Mouse (Mus musculus) yolk sac, embryonic 10.5 days (tissue): Measurements from ENCODE around the gene Zc3h7b.
A peak's percentile ranks its signal among the peaks of the same experiment; 100 is the strongest.
"Not testable (repeated sequence)": the region's sequence is repeated elsewhere in the genome, so short reads cannot be mapped to it uniquely, and the experiment has no call there.

Experiments
- DNase-seq: peaks from one replicate; pipeline ENCODE4 v3.0.0-alpha.2; 2017; ENCODE audit warnings: low spot score

Gene Zc3h7b

GRCm38 (mm10) chr15:81744992-81745600 is at the start of gene Zc3h7b, which contains the start of gene Rangap1:
Zc3h7b (plus strand) TSS chr15:81745057.
Rangap1 (minus strand) TSS chr15:81745530.
- DNase-seq, result peak; percentile 82

GRCm38 (mm10) chr15:81697175-81697574 is 47.7 kb upstream of the Zc3h7b start, which contains the start of gene Chadl:
Chadl (minus strand) TSS chr15:81697287.
- no peak for DNase-seq

DNA sequence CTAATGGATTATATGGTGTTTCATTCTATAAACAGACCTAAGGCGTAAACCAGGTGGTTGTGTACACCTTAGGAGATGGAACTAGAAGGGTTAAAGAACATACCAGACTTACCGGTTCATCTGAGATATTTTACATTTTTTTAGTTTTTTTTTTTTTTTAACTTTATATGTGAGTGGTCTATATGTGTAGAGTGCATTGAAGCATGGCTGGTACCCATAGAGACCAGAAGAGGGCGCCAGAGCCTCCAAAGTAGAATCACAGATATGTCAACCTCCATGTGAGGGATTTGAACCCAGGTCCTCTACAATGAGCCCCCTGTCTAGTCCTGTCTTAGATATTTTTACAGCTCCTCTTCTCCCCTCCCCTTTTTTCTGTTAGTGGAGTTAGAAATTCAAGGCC is 47.0 kb upstream of the Zc3h7b start:
- DNase-seq, result no peak

DNA sequence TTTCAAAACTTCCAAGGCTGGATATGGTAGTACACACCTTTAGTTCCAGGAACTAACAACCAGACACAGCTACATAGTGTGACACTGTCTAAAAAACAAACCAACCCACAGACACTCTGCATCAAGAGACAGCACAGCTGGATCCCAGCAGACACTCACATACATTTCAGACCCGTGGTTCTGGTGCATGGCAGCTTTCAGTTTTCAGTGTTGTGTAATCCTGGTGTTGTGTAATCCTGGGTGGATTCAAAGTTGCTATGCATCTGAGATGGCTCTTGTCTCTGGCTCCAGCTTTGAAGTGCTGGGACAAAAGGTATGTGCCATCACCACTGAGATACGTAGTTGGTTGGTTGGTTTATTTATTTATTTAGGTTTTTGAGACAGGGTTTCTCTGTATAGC is 46.3 kb upstream of the Zc3h7b start:
- peak; percentile 58 for DNase-seq

DNA sequence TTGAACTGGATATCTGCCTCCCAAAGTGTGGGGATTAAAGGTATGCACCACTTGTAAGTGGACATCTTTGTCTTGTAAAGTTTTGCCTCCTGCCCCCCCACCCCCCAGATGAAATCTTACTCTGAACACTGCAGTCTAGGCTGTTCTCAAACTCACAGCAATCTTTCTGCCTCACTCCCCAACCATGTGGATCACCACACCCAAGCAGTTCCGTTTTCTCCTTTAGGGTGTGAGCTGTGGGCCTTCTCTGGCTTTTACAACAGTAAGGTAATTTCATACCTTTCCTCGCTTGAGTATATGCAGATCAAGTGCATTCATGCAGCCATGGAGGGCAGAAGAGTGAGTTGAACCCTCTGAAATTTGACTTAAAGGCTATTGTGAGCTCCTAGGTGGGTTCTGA is 44.7 kb upstream of the Zc3h7b start:
- no peak for DNase-seq

DNA sequence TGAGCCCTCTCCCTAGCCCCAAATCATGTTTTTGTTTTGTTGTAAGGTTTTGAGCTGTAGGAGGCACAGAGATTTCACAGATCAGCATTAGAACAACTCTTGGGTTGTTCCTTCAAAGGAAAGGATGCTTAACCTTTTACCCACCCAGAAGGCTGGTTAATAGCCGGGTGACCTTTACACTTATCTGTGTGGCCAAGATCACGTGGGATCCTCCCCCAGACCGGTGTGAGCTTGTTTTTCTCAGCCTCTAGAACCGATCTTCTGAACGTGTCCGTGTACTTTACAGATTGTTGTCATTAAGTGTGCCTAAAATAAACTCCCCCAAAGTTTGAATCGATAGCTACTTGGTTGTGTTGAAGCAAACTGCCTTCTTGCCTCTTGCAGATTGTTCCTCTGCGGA is 44.3 kb upstream of the Zc3h7b start:
- peak; percentile 83 for DNase-seq

- DNase-seq, result not testable (repeated sequence)
Observed at GRCm38 (mm10) chr15:81701350-81701749, 43.5 kb upstream of the Zc3h7b start.

DNA sequence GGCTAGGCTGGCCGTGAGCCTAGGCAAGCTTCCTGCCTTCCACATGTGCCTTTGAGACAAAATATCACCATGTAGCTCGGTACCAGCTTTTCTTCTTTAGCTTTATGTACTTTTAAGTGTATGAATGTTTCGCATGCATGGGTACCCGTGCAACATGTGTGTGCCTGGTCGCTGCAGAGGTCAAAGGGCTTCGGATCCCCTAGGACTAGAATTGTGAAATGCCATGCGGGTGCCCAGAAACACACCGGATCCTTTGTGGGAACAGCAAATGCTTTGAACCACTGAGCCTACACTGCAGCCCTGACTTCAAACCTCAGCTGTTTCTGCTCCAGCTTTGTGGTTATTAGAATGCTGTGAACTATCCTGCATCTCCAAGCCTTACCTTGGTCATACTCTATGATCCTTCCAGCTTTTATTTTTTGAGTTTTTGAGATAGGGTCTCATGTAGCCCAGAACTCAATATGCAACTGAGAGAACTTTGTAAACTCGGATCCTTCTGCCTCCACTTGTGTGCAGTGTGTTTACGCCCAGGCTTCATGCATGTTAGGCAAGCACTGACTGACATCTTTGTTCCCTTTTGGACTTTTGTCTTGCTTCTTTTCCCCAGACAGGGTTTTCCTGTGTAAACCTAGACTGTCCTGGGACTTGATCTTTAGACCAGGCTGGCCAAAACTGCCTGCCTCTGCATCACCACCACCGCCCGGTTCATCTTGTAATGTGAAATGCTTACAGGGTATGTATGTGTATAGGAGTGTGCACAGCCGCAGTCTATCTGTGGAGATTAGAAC is 42.4 kb upstream of the Zc3h7b start:
- peak; percentile 47 for DNase-seq

DNA sequence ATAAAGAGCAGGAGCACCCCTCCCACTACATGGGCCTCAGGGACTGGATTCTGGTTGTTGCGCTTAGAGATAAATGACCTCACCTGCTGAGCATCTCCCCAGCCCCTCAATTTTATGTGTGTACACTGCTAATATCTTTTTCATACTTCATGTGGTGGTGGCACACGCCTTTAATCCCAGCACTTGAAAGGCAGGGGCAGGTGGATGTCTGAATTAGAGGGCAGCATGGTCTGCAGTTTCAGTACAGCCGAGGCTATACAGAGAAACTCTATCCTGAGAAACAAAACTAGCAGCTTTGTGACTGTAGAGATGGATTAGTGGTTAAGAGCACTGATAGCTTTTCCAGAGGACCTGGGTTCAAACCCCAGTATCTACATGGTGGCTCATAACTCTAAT is 41.8 kb upstream of the Zc3h7b start:
- no peak for DNase-seq

DNA sequence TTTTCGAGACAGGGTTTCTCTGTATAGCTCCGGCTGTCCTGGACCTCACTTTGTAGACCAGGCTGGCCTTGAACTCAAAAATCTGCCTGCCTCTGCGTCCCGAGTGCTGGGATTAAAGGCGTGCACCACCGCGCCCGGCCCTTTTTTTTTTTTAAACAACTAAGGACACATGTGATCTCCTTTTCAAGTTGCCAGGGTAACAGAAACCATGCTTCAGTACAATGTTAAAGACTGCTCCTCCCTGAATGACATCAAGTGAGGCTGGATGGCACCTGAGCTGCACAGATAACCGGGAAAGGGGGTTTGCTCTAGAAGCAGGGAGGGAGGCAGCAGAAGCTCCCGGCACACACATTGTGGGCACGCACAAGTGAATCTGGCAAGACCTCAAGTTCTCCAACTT is 35.9 kb upstream of the Zc3h7b start:
- DNase-seq, result no peak

DNA sequence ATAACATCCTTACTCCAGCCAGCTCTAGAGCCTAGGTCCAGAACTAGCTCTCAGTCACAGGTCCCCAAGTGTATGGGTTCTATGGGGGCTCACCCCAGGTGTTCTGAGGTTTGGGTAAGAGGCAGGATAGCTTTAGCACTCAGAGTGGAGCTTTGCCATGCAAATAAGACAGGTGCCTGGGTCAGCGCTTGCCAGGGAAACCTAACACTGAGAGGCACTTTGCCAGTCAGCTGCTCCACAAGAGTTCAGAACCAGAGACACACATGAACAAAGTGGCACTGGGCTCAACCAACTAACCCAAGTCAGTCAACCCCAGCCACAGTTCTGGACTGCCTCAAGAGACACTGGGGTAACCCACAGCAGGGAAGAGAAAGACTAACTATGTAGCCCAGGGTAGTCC is 35.2 kb upstream of the Zc3h7b start:
- DNase-seq, result no peak

GRCm38 (mm10) chr15:81710801-81711200 is 34.1 kb upstream of the Zc3h7b start:
- no peak for DNase-seq

GRCm38 (mm10) chr15:81713742-81714141 is 31.1 kb upstream of the Zc3h7b start:
- DNase-seq, result no peak

- no peak for DNase-seq
Observed at GRCm38 (mm10) chr15:81718336-81719138, 26.3 kb upstream of the Zc3h7b start.

DNA sequence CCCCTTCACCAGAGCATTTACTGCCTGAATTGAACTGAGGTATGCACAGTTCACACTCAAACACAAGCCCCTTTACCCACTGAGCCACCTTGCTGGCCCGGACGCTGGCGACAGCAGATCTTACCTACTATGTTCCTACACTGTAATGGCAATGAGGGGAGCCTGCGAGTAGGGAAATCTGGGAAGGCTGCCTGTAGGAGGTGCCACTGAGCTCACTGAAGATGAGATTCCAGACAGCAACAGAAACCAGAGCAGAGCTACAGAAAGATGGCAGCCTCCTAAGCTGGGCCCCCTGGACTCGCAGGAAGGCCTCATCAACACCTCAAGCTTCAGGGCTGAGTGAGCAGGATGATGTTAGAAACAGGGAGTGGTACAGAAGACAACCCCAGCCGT is 25.7 kb upstream of the Zc3h7b start:
- DNase-seq, result no peak

GRCm38 (mm10) chr15:81722361-81722760 is 22.5 kb upstream of the Zc3h7b start:
- DNase-seq, result no peak

- no peak for DNase-seq
Observed at GRCm38 (mm10) chr15:81723653-81724052, 21.2 kb upstream of the Zc3h7b start.

GRCm38 (mm10) chr15:81725965-81726364 is 18.9 kb upstream of the Zc3h7b start:
- no peak for DNase-seq

DNA sequence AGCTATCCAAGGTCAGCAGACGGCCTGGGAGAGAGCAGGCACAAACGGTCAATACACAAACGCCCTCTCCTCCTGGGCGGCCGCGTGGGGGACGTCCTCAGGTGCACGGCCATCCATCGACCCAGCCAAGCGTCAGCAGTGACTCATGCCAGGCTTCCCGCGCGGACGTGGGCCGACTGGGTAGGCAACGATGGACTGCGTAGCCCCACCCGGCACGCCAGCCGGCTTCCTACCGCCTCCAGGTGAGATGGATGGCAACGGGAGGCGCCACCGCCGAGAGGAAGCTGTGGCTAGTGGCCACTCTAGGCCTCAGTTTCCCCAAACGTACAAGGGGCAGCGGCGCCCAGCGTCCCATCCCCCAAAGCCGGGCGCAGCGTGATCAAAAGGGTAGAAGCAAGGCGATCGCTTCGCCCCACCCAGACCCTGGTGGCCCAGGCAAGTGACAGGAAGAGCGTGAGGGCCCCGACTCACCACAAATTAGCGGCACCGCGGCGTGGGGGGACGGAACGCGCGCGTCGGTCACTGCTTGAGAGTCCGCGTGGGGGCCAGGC is 15.5 kb upstream of the Zc3h7b start:
- DNase-seq, result peak; percentile 38

DNA sequence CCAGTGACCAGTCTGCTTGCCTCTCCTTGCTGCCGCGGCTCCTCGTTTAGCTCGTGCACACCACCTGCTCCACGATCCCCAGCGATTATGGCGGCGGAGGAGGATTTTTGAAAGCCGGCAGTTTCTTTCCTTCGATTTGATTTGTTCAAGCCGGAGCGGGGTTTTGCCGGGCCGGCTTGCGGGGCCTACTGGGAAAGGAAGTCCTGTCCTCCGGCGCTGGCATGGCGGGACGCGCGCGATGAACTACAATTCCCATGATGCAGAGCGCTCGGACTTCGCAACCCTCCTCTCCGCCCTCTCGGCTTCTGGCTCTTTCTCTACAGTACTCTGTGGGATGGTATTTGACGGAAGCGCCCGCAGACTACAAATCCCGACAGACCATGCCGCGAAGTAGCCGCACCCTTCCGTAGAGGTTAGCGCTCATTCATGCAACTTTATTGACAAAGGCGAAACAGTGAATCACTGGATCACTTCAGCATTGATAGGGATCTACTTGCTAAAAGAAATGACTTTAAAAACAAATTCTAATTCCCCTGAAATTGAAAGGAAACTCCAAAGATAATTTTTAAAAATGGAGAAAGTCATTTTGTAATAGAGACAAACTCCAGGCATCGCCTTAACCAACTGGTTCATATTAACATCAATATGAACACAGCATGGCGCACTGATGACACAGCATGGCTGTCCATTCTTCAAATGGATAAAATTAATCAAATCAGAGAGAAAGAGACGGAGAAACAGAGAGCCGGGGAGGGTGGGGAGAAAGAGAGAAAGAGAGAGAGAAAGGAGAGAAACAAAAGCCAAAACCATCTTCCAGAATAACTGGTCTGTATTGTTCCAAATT is 14.8 kb upstream of the Zc3h7b start:
- DNase-seq, result peak; percentile 100

DNA sequence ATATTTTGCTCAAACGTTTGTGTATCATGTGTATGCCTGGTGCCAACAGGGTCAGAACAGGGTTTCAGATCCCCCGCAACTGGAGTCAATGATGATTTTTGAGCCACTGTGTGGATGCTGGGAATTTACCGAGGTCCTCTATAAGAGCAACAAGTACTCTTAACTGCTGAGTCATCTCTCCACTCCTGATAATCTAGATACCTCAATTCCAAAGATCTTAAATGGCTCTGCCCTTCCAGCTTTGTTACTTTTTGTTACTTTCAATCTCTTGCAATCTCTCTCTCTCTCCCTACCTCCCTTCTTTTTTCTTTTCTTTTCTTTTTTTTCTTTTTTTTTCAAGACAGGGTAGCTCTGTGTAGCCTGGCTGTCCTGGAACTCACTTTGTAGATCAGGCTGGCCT is 9.8 kb upstream of the Zc3h7b start:
- no peak for DNase-seq

DNA sequence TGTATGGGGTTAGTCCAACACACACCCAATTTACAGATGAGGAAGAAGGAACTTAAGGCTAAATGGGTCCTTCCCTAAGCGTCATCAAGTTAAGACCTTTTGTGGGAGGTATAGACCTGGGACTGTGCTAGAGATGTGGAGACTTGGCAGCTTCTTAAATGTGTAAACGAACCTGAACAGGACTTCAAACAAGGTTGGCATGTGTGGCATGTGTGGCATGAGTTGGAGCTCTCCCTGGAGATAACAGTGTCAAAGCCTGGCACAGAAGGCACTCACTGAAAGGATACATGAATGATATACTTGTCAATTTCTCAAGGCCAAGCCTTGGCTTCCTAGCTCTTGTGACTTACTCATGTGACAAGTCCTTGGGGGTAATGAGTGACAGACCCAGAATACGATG is 5.6 kb upstream of the Zc3h7b start:
- no peak for DNase-seq
